In the genomic region with DNA sequence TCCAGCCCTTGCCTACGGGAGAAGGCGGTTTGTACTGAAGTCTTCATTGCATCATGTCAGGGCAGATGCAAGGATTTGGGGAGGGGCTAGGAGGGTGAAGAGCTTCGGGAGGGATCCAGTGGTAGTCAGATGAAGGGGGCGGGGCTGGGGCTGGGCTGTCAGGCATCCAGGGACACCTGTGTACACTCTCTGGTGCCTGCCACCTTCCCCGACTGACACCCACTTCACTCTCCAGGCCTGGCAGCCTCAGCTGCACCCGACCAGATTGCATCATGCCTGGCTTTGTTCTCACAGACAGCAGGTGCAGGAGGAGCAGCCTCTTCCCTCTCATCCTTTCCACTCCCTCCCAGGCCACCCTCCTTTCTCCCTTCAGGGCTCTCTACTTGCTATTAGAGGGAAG, we compare ENCODE assay signal across 8 mouse cellular contexts. TPM values are rescaled to one million over a fixed set of nuclear protein-coding genes. Genes with fewer than 3 reads are reported as not detected.
DNase-seq lines count a peak whose midpoint lies in the region; TF ChIP-seq lines count a peak whose summit lies in the region.

No protein-coding gene starts in this region.

- TF ChIP-seq RAD21 in MEL (IDR thresholded peaks at IDR 0.05; ENCODE audit: low read depth, low read length), result no peak

- peak overlapping the region; percentile 36 for H3K9ac ChIP-seq in MEL (ENCODE audit: control insufficient read depth, low read depth, low read length, poor library complexity, severe bottlenecking)

- 10% methylated on average over 6 of the region's 6 CpGs for WGBS in heart, embryonic 10.5 days
- 18% methylated on average over 6 of the region's 6 CpGs for WGBS in forebrain, embryonic 10.5 days

- DNase-seq in heart, embryonic 10.5 days (ENCODE audit: low spot score), result no peak
- no peak for DNase-seq in heart, postnatal 25 days (ENCODE audit: low spot score)
- peak; percentile 73 for DNase-seq in MEL (ENCODE audit: low read depth, low spot score)
- no peak for DNase-seq in forebrain, embryonic 10.5 days (ENCODE audit: extremely low spot score, low spot score)
- DNase-seq in layer of hippocampus, postnatal 14 days (ENCODE audit: low spot score in 2 of 2), result peak; percentile 52 to 62
- peak; percentile 80 for DNase-seq in right cerebral cortex, adult 18-20 months
- no peak for DNase-seq in kidney, postnatal 14 days
- no peak for DNase-seq in testis, postnatal 14 days (ENCODE audit: low spot score)

- no peak for TF ChIP-seq CTCF in MEL (IDR thresholded peaks at IDR 0.05 in 2 of 3, conservative IDR thresholded peaks at IDR 0.05 in 1 of 3; ENCODE audit: control insufficient read depth in 1 of 3, insufficient read depth in 1 of 3, low read depth in 2 of 3, low read length in 3 of 3, poor library complexity in 1 of 3, severe bottlenecking in 1 of 3)

- peaks cover 10% of the 10 kb centered on the region; the same call in 1 of the 2 replicates for H3K36me3 ChIP-seq in heart, embryonic 10.5 days
- peaks cover 0 to 6% of the 10 kb centered on the region in 2 experiments; a peak in 2 of 4 replicates for H3K36me3 ChIP-seq in MEL (ENCODE audit: control insufficient read depth in 1 of 2, insufficient read depth in 2 of 2, low read length in 2 of 2)
- peaks cover 15% of the 10 kb centered on the region for H3K36me3 ChIP-seq in forebrain, embryonic 10.5 days (replicated peaks)

- H3K79me2 ChIP-seq in MEL (ENCODE audit: control insufficient read depth, insufficient read depth, low read length, poor library complexity), result no peaks in the 10 kb centered on the region; the same call in 1 of the 2 replicates

- peak overlapping the region; percentile 54; the same call in 1 of the 2 replicates for H3K4me3 ChIP-seq in heart, embryonic 10.5 days
- peak overlapping the region; percentile 26 to 32; a peak in 2 of 4 replicates for H3K4me3 ChIP-seq in MEL (ENCODE audit: control insufficient read depth in 1 of 2, insufficient read depth in 1 of 2, low read depth in 2 of 2, low read length in 2 of 2)
- peak overlapping the region; percentile 45 for H3K4me3 ChIP-seq in forebrain, embryonic 10.5 days

- peaks cover 50% of the 10 kb centered on the region for H3K4me1 ChIP-seq in heart, embryonic 10.5 days
- peaks cover 13 to 24% of the 10 kb centered on the region in 2 experiments for H3K4me1 ChIP-seq in MEL (ENCODE audit: control insufficient read depth in 1 of 2, insufficient read depth in 2 of 2, low read length in 2 of 2)
- peaks cover 53% of the 10 kb centered on the region for H3K4me1 ChIP-seq in forebrain, embryonic 10.5 days

- intact Hi-C loops in heart, postnatal 25 days (cut with DNase I), result no loop called here

- H3K27me3 ChIP-seq in heart, embryonic 10.5 days (ENCODE audit: insufficient read depth, poor library complexity, severe bottlenecking), result peaks cover 36% of the 10 kb centered on the region
- no peaks in the 10 kb centered on the region for H3K27me3 ChIP-seq in MEL (ENCODE audit: control insufficient read depth in 1 of 2, insufficient read depth in 2 of 2, low read length in 2 of 2)
- H3K27me3 ChIP-seq in forebrain, embryonic 10.5 days (ENCODE audit: poor library complexity, severe bottlenecking), result peaks cover 54% of the 10 kb centered on the region

- no peak for TF ChIP-seq EP300 in MEL (IDR thresholded peaks at IDR 0.05; ENCODE audit: low read depth in 1 of 2, low read length in 2 of 2)

- H3K27ac ChIP-seq in heart, embryonic 10.5 days, result no peak overlapping the region
- no peak overlapping the region for H3K27ac ChIP-seq in MEL (ENCODE audit: control insufficient read depth, low read depth, low read length)
- peak overlapping the region; percentile 41; the same call in 1 of the 2 replicates for H3K27ac ChIP-seq in forebrain, embryonic 10.5 days

- TF ChIP-seq POLR2A in MEL (IDR thresholded peaks at IDR 0.05; ENCODE audit: control insufficient read depth in 1 of 2, insufficient read depth in 1 of 2, low read depth in 1 of 2, low read length in 2 of 2, poor library complexity in 1 of 2), result no peak

- no peaks in the 10 kb centered on the region for H3K9me3 ChIP-seq in heart, embryonic 10.5 days
- no peaks in the 10 kb centered on the region for H3K9me3 ChIP-seq in MEL (replicated peaks; ENCODE audit: insufficient read depth, low read length)
- no peaks in the 10 kb centered on the region for H3K9me3 ChIP-seq in forebrain, embryonic 10.5 days

TF ChIP-seq in MEL, 35 proteins besides CTCF, POLR2A, EP300 and RAD21:
- TF ChIP-seq E2F4 (IDR thresholded peaks at IDR 0.05; ENCODE audit: borderline replicate concordance, low read depth, low read length) (no peak), POLR2AphosphoS5 (IDR thresholded peaks at IDR 0.05; ENCODE audit: borderline replicate concordance, low read depth, low read length) (no peak), TCF12 (IDR thresholded peaks at IDR 0.05; ENCODE audit: low read depth, low read length) (peak; percentile 14; the same call in 1 of the 2 replicates), MAX (IDR thresholded peaks at IDR 0.05; ENCODE audit: low read length) (0 out of 2 replicates have a peak, but pooled peaks have one; percentile 9), POLR2AphosphoS2 (IDR thresholded peaks at IDR 0.05; ENCODE audit: low read length) (no peak; the same call in 1 of the 2 replicates), MYC (IDR thresholded peaks at IDR 0.05; ENCODE audit: low read depth, low read length) (no peak), USF1 (IDR thresholded peaks at IDR 0.05; ENCODE audit: low read depth, low read length) (no peak), HCFC1 (IDR thresholded peaks at IDR 0.05; ENCODE audit: low read depth, low read length) (no peak), MAZ (IDR thresholded peaks at IDR 0.05; ENCODE audit: low read depth, low read length) (0 out of 2 replicates have a peak, but pooled peaks have one; percentile 27), ZNF384 (IDR thresholded peaks at IDR 0.05; ENCODE audit: low read depth, low read length) (no peak), CHD1 (IDR thresholded peaks at IDR 0.05; ENCODE audit: low read depth, low read length) (no peak), ZKSCAN1 (IDR thresholded peaks at IDR 0.05; ENCODE audit: low read depth, low read length) (no peak), MXI1 (IDR thresholded peaks at IDR 0.05; ENCODE audit: low read depth, low read length) (no peak), BHLHE40 (IDR thresholded peaks at IDR 0.05; ENCODE audit: borderline replicate concordance, low read depth, low read length) (no peak)
TF ChIP-seq in MEL: peak in this region for 3.

RNA-seq across cellular contexts. Expression of gene Arhgap23, which starts 14.3 kb away (rescaled TPM):
- polyA plus RNA-seq in heart, embryonic 10.5 days (2016; fragmentation: Nextera tagmentation; extraction: Ambion mirVana), result 6.8 and 7.8 TPM in 2 replicates
- total RNA-seq in heart, postnatal 25 days (2021), result 10 to 100 TPM; 14.8 to 19.4 TPM
- total RNA-seq in MEL (2012; rRNA removed), result 1.7 and 1.8 TPM in 2 replicates
- 1 to 10 TPM in 1 of 2 experiments, not detected in 1; 7.5 TPM for polyA plus RNA-seq in MEL (2012; ENCODE audit: insufficient read depth in 1 of 2, insufficient read length in 2 of 2, low read depth in 1 of 2, low replicate concordance in 2 of 2, missing spikeins in 1 of 2)
- polyA plus RNA-seq in forebrain, embryonic 10.5 days (2016; fragmentation: Nextera tagmentation; extraction: Ambion mirVana), result 1.6 and 2.2 TPM in 2 replicates
- total RNA-seq in layer of hippocampus, postnatal 14 days (2021), result 10 to 100 TPM; 66.7 to 70.0 TPM

RNA-seq across cellular contexts. Expression of gene Socs7, which starts 38.7 kb away (rescaled TPM):
- 3.2 and 3.4 TPM in 2 replicates for polyA plus RNA-seq in heart, embryonic 10.5 days (2016; fragmentation: Nextera tagmentation; extraction: Ambion mirVana)
- total RNA-seq in heart, postnatal 25 days (2021), result 10 to 100 TPM; 17.9 to 19.9 TPM
- total RNA-seq in MEL (2012; rRNA removed), result 18.7 and 21.0 TPM in 2 replicates
- polyA plus RNA-seq in MEL (2012; ENCODE audit: insufficient read depth in 1 of 2, insufficient read length in 2 of 2, low read depth in 1 of 2, low replicate concordance in 2 of 2, missing spikeins in 1 of 2), result 10 to 100 TPM in 1 of 2 experiments, not detected in 1; 19.3 TPM
- 3.8 and 4.2 TPM in 2 replicates for polyA plus RNA-seq in forebrain, embryonic 10.5 days (2016; fragmentation: Nextera tagmentation; extraction: Ambion mirVana)
- 10 to 100 TPM; 75.2 to 77.8 TPM for total RNA-seq in layer of hippocampus, postnatal 14 days (2021)

RNA-seq across cellular contexts. Expression of gene Gpr179, which starts 49.2 kb away (rescaled TPM):
- 0.04 and 0.12 TPM in 2 replicates for polyA plus RNA-seq in heart, embryonic 10.5 days (2016; fragmentation: Nextera tagmentation; extraction: Ambion mirVana)
- total RNA-seq in heart, postnatal 25 days (2021), result under 1 TPM; 0.05 to 0.06 TPM
- under 0.01 and 0.04 TPM in 2 replicates for total RNA-seq in MEL (2012; rRNA removed)
- polyA plus RNA-seq in MEL (2012; ENCODE audit: insufficient read depth in 1 of 2, insufficient read length in 2 of 2, low read depth in 1 of 2, low replicate concordance in 2 of 2, missing spikeins in 1 of 2), result under 1 TPM in 1 of 2 experiments, not detected in 1; 0.01 TPM
- polyA plus RNA-seq in forebrain, embryonic 10.5 days (2016; fragmentation: Nextera tagmentation; extraction: Ambion mirVana), result 0.01 and 0.04 TPM in 2 replicates
- total RNA-seq in layer of hippocampus, postnatal 14 days (2021), result under 1 TPM; 0.21 to 0.24 TPM

Comparison
In these comparisons a context has a peak if more than half of its experiments do, and no peak if none do; other contexts are left out.
1. DNase-seq: peak in MEL (single experiment), layer of hippocampus, postnatal 14 days (2 of 2) and right cerebral cortex, adult 18-20 months (single experiment); none in heart, embryonic 10.5 days (single experiment), heart, postnatal 25 days (single experiment), forebrain, embryonic 10.5 days (single experiment), kidney, postnatal 14 days (single experiment) and testis, postnatal 14 days (single experiment).
2. Peak in every context shown above with its lines, with median percentiles within 50 percentile points of each other: H3K4me3 ChIP-seq.